Mouse (Mus musculus): ENCODE measurements around the gene BC035044.

DNA sequence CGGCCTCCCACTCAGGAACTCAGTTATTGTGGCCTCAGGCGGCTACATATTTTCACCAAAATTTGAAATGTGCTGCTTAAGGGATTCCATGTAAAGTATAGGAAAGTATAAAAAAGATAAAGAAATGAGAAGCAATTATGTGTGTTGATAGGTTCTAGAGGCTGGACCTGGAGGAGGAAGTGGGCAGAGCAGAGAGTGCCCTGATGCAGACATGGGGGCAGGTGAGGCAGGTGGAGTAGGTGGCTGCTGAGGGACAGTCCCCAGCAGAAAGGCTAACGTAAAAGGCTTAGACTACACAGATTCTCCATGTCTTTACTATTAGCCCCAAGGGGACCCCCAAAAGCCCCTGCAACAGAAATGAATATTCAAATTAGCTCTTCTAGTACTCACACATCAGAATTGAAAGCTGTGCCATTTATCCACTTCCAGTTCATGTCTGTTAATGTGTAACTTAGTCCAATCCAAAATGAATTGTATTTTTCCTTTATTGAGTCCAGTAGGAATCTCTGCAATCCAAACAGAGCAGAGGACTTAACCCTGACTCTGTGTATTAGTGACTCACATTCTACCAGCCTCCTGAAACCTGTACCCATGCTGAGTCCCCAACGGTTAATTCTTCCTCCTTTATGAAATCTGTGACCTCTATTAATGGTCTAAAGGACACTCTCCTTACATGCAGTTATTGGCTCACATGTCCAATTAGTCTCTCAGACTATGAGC lies 72.7 kb downstream of the BC035044 start:
- TF ChIP-seq EP300 (IDR thresholded peaks at IDR 0.05; ENCODE audit: low read depth) (no peak), CTCF (IDR thresholded peaks at IDR 0.05; ENCODE audit: low read depth) (no peak)

Measured in liver, postnatal 0 days (tissue).